Mouse (Mus musculus) ES-E14 (cell line): ENCODE data around the gene Pabpn1.

Experiments used
- HCFC1 ChIP-seq: IDR thresholded peaks from 2 replicates; pipeline ENCODE4 v1.6.1; 2012; ENCODE audit warnings: low read length, inconsistent platforms, borderline replicate concordance; ENCODE audit not compliant: insufficient read depth
- MAFK ChIP-seq: IDR thresholded peaks from 2 replicates; pipeline ENCODE4 v1.6.1; 2014; ENCODE audit warnings: mild to moderate bottlenecking, low read depth, low read length, inconsistent platforms; ENCODE audit not compliant: insufficient read depth
- ZNF384 ChIP-seq: IDR thresholded peaks from 2 replicates; pipeline ENCODE4 v1.6.1; 2012; ENCODE audit warnings: low read depth, low read length, inconsistent platforms

- no peak for TF ChIP-seq HCFC1
- no peak for TF ChIP-seq ZNF384
- no peak for TF ChIP-seq MAFK
These were observed 26.7 kb upstream of the Pabpn1 start for GRCm38 (mm10) chr14:54865626-54866025.
